Mouse (Mus musculus): ENCODE measurements around the gene Amh.
A peak's percentile ranks its signal among the peaks of the same experiment; 100 is the strongest.

The Amh gene

DNA sequence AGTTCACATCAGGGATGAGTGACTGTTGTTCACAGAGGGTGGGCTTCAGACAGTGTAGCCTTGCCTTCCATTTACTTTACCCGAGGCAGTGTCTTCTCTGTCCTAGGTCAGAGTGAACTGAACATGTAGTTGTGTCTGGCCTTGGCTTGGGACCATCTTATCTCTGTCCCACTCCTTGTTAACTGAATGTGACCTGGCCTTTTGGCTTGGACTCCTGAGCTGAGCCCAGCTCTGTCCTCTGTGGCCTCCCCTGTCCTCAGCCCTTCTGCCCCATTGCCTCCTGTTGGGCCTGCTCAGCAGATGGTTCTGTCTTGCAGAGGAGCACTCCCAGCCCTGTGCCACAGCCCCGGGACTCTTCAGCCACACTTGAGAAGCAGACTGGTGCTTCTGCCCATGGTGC lies 17.5 kb upstream of the Amh start:
- no peak for DNase-seq (ENCODE audit: low spot score in 2 of 2)

DNA sequence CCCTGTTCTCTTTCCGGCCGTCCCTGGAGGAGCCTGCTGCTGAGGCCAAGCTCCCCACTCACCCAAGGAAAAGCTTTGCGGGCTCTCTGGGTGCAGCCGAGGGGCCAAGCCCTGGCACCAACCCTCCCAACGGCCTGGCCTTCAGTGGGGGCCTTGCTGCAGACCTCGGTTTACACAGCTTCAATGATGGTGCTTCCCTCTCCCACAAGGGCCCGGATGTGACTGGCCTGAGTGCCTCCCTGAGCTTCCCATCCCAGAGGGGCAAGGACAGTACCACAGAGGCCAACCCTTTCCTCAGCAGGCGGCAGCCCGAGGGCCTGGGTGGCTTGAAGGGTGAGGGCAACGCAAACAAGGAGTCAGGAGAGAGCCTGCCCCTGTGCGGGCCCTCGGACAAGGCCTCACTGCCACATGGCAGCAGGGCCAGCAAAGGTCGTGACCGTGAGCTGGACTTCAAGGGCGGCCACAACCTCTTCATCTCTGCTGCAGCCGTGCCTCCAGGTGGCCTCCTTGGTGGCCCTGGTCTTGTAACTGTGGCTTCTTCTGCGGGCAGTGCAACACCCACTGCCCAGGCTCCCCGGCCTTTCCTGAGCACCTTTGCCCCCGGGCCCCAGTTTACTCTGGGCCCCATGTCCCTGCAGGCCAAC lies 14.2 kb upstream of the Amh start:
- no peak for DNase-seq (ENCODE audit: low spot score in 2 of 2)

DNA sequence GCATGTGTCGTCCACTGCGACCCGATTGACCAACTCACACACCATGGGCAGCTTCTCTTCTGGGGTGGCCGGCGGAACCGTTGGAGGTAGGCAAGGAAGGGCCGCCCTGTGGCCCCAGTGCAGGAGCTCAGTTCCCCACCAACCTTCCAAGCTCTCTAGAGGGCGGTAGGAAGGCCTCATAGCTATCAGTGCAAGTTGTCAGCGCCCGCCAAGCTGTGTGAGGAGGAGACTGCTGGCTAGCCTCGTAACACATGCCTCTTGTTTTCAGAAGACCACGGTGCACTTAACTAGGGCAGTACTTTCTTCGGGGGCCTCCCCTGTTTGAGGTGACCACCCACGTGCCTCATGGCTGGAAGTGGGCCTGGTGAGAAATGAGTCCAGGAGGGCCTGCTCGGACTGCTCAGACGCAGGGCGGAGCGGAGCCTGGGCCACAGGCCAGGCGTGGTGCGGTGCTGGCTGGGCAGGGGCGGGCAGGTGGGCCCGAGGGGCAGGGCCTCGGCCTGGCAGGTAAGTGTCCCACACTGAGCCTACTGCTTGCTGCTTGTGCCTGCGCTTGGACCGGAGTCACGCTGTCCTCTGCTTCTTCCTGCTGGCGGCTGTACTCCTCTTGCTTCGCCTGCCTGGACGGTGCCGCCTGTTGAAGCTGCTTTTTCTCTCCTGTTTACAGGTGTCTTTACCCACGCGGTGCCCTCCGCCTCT lies 13.4 kb upstream of the Amh start:
- no peak for DNase-seq (ENCODE audit: low spot score in 2 of 2)

- no peak for DNase-seq (ENCODE audit: low spot score in 2 of 2)
Measured at GRCm38 (mm10) chr10:80792175-80793032, 12.6 kb upstream of the Amh start.

- no peak for DNase-seq (ENCODE audit: low spot score in 2 of 2)
Measured at GRCm38 (mm10) chr10:80793033-80793784, 11.8 kb upstream of the Amh start.

DNA sequence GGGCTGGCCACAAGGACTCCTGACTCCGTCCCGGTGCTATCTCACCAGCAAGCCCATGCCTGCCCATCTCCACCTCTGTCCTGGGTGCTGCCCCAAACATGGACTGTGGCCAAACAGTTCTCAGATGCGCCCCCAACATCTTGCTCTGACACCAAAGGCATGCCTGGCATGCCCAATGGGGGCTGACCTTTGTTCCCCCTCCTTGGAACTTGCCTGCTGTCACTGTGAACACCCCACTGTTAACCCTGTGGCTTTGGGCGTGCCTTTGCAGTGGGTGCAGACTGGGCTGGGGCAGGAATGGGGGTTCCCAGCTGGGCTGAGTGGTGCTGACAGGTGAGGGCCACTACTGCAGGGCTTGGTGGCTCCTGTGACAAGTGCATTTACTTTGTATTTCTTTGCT lies 11.2 kb upstream of the Amh start:
- no peak for DNase-seq (ENCODE audit: low spot score in 2 of 2)

- DNase-seq (ENCODE audit: low spot score in 2 of 2): no peak
Measured at GRCm38 (mm10) chr10:80794750-80795149, 10.3 kb upstream of the Amh start.

DNA sequence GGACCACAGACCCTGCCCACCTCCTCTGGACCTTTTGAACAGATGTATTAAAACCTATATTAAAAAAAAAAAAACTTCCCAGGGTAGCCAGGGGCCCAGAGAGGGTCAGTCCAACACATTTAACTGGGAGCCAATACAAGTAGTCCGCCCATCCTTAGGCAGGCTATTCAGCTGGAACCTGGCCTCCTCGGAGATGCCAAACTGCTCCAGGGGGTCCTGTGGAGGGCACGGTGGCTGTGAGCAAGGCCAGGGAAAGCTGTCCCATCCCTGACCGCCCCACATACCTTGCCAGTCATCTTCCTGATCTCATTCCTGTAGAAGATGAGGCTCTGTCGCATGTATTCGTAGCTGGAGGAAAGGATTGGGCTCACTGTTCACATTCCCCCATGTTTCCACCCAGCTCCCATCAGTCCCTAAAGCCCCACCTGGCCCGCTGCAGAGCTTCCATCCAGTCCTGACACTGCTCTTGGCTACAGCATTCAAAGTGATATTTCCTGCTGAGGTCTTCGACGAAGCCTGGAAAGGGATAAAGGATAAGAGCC lies 8.7 kb upstream of the Amh start:
- no peak for DNase-seq (ENCODE audit: low spot score in 2 of 2)

- no peak for DNase-seq (ENCODE audit: low spot score in 2 of 2)
Measured at GRCm38 (mm10) chr10:80797186-80798149, 7.6 kb upstream of the Amh start.

GRCm38 (mm10) chr10:80798150-80799006 lies 6.7 kb upstream of the Amh start, which contains the start of the genes Sf3a2 and Plekhj1:
TSS of gene Sf3a2 (plus strand) at chr10:80798198.
TSS of gene Plekhj1 (minus strand) at chr10:80798626.
- DNase-seq (ENCODE audit: low spot score in 2 of 2): peak; percentile 97

DNA sequence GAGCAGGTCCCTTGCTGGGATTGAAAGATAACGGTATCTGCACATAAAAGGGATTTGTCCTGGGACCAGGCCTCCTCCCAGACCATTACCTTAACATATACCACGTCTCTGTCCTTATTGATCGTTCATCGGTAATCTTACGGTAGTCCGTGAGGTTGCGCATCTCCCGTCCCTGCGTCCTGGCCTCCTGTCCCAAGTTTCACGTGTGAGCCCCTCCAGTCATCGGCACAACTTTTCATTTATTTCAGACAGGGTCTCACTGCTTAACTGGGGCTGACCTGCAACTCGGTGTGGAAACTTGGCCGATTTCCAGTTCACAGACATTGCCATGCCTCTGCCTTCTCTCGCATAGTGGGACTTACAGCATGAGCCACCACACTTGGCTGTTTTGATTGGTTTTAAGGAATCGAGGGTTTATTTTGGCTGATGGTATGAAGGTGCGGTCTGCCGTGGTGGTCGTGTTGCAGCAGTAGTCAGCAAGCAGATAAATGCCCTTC lies 5.9 kb upstream of the Amh start:
- no peak for DNase-seq (ENCODE audit: low spot score in 2 of 2)

- no peak for DNase-seq (ENCODE audit: low spot score in 2 of 2)
Measured at GRCm38 (mm10) chr10:80802204-80802912, 2.7 kb upstream of the Amh start.

- no peak for DNase-seq (ENCODE audit: low spot score in 2 of 2)
Measured at GRCm38 (mm10) chr10:80802996-80803395, 2.0 kb upstream of the Amh start.

DNA sequence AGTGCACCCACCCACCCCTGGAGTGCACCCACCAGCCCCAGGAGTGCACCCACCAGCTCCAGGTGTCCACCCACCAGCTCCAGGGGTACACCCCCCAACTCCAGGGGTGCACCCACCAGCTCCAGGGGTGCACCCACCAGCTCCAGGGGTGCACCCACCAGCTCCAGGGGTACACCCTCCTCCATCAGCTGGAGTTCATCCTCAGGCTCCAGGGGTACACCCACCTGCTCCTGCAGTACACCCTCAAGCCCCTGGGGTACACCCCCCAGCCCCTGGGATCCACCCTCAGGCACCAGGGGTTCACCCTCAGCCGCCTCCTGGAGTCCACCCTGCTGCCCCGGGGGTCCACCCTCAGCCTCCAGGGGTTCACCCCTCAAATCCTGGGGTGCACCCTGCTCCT lies 703 bp upstream of the Amh start:
- DNase-seq (ENCODE audit: low spot score in 2 of 2): no peak

GRCm38 (mm10) chr10:80805322-80805721 lies 279 bp downstream of the Amh start:
- DNase-seq (ENCODE audit: low spot score in 2 of 2): no peak

GRCm38 (mm10) chr10:80805925-80806324 lies 882 bp downstream of the Amh start:
- peak; percentile 71 to 75 for DNase-seq (ENCODE audit: low spot score in 2 of 2)

DNA sequence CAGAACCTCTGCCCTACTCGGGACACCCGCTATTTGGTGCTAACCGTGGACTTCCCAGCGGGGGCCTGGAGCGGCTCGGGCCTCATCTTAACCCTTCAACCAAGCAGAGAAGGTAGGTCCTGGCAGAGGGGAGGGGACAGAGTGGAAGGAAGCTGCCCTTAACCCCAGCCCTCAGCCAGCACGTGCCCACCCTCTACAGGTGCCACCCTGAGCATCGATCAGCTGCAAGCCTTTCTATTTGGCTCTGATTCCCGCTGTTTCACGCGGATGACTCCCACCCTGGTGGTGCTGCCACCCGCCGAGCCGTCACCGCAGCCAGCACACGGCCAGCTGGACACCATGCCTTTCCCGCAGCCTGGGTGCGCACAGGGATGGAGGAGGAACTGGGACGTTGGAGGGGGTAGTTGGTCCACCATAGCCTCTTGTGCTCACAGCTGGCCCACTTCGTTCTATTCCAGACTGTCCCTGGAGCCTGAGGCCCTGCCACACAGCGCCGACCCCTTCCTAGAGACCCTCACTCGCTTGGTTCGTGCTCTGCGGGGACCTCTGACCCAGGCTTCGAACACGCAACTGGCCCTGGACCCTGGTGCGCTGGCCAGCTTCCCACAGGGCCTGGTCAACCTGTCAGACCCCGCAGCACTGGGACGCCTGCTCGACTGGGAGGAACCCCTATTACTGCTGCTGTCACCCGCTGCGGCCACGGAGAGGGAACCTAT lies 1.5 kb downstream of the Amh start:
- DNase-seq (ENCODE audit: low spot score in 2 of 2): no peak

DNA sequence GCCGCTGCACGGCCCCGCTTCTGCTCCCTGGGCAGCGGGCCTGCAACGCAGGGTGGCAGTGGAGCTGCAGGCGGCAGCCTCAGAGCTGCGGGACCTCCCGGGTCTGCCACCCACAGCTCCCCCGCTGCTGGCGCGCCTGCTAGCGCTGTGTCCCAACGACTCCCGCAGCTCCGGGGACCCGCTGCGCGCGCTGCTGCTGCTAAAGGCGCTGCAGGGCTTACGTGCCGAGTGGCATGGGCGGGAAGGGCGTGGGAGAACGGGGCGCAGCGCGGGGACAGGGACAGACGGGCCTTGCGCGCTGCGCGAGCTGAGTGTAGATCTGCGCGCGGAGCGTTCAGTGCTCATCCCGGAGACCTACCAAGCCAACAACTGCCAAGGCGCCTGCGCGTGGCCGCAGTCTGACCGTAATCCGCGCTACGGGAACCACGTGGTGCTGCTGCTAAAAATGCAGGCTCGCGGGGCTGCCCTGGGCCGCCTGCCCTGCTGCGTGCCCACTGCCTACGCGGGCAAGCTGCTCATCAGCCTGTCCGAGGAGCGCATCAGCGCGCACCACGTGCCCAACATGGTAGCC lies 2.1 kb downstream of the Amh start:
- peak; percentile 71 to 72 for DNase-seq (ENCODE audit: low spot score in 2 of 2)

Measured in frontal cortex, postnatal 25 days (tissue).